Mouse (Mus musculus): ENCODE results near the gene Gpr3. TPM values are rescaled to one million over a fixed set of nuclear protein-coding genes. Genes with fewer than 3 reads are reported as not detected.
A peak's percentile ranks its signal among the peaks of the same experiment; 100 is the strongest.

Gpr3 gene
- polyA plus RNA-seq, 1 experiment from 2014 or later = 0.28 TPM

GRCm38 (mm10) chr4:133182439-133183033 lies 29.8 kb downstream of the Gpr3 start:
- Histone ChIP-seq H3K27me3 (replicated peaks) (no peaks in the 10 kb centered on the region), H3K9ac (peak overlapping the region; percentile 19; the same call in 1 of the 2 replicates), H3K36me3 (peaks cover 77% of the 10 kb centered on the region), H3K4me2 (no peak overlapping the region), H3K4me1 (peaks cover 54% of the 10 kb centered on the region), H3K9me3 (no peaks in the 10 kb centered on the region), H3K27ac (replicated peaks) (peak overlapping the region; percentile 73), H3K4me3 (no peak overlapping the region)
- ATAC-seq (ENCODE audit: extremely low read depth, insufficient number of reproducible peaks, low FRiP score, low TSS enrichment) = no peak
- WGBS = 80% methylated on average over 8 of the region's 8 CpGs

- no peak for ATAC-seq (ENCODE audit: extremely low read depth, insufficient number of reproducible peaks, low FRiP score, low TSS enrichment)
- Histone ChIP-seq H3K9ac (no peak overlapping the region), H3K36me3 (peaks cover 64% of the 10 kb centered on the region), H3K4me3 (no peak overlapping the region), H3K4me1 (peaks cover 65% of the 10 kb centered on the region), H3K4me2 (no peak overlapping the region), H3K27ac (replicated peaks) (no peak overlapping the region), H3K27me3 (replicated peaks) (no peaks in the 10 kb centered on the region), H3K9me3 (no peaks in the 10 kb centered on the region)
- 88% methylated on average over 7 of the region's 7 CpGs for WGBS
Measured at GRCm38 (mm10) chr4:133179258-133179657, 33.1 kb downstream of the Gpr3 start.

GRCm38 (mm10) chr4:133178305-133178704 lies 34.0 kb downstream of the Gpr3 start:
- H3K36me3 ChIP-seq = peaks cover 64% of the 10 kb centered on the region

DNA sequence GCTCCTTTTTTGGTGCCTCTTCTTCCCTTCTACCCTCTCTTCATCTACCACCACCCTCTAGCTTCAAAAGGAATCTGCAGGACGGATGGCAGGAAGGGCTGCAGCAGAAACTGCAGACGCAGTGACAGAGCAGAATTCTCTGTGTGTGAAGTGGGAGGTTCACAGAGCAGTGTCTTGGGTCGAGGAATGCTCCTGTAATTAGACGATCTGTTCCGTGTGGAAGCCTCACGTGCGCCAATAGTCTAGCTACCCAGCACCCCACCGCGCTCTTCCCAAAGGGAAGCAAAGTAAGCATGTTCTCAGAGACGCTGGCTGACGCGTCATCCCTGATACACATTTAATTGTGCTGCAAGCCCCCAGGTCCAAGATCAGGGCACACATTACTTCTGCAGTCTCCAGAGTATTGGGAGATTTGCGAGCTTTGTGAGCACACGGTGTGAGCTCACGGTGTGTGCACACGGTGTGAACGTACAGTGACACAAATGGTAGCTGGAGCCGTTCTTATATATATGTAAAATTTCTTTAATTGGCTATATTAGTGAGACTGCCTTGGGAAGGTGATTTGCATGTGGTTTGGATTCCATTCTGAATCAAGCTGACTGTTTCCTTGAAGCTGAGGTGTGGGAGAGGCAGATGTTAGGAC lies 35.5 kb downstream of the Gpr3 start:
- Histone ChIP-seq H3K27ac (replicated peaks) (peak overlapping the region; percentile 82), H3K4me1 (peaks cover 65% of the 10 kb centered on the region), H3K9me3 (no peaks in the 10 kb centered on the region), H3K27me3 (replicated peaks) (no peaks in the 10 kb centered on the region), H3K4me2 (peak overlapping the region; percentile 39), H3K36me3 (peaks cover 52% of the 10 kb centered on the region), H3K4me3 (no peak overlapping the region), H3K9ac (peak overlapping the region; percentile 50)
- WGBS = 66% methylated on average over 18 of the region's 18 CpGs
- ATAC-seq (ENCODE audit: extremely low read depth, insufficient number of reproducible peaks, low FRiP score, low TSS enrichment) = no peak

More at GRCm38 (mm10) chr4:133178305-133178704, 34.0 kb downstream of the Gpr3 start:
- 74% methylated on average over 5 of the region's 5 CpGs for WGBS
- H3K4me2 ChIP-seq = no peak overlapping the region
- no peak overlapping the region for H3K4me3 ChIP-seq
- no peak overlapping the region for H3K9ac ChIP-seq
- ATAC-seq (ENCODE audit: extremely low read depth, insufficient number of reproducible peaks, low FRiP score, low TSS enrichment) = no peak
- no peak overlapping the region for H3K27ac ChIP-seq (replicated peaks)
- H3K9me3 ChIP-seq = no peaks in the 10 kb centered on the region
- H3K27me3 ChIP-seq (replicated peaks) = no peaks in the 10 kb centered on the region
- H3K4me1 ChIP-seq = peaks cover 64% of the 10 kb centered on the region

DNA sequence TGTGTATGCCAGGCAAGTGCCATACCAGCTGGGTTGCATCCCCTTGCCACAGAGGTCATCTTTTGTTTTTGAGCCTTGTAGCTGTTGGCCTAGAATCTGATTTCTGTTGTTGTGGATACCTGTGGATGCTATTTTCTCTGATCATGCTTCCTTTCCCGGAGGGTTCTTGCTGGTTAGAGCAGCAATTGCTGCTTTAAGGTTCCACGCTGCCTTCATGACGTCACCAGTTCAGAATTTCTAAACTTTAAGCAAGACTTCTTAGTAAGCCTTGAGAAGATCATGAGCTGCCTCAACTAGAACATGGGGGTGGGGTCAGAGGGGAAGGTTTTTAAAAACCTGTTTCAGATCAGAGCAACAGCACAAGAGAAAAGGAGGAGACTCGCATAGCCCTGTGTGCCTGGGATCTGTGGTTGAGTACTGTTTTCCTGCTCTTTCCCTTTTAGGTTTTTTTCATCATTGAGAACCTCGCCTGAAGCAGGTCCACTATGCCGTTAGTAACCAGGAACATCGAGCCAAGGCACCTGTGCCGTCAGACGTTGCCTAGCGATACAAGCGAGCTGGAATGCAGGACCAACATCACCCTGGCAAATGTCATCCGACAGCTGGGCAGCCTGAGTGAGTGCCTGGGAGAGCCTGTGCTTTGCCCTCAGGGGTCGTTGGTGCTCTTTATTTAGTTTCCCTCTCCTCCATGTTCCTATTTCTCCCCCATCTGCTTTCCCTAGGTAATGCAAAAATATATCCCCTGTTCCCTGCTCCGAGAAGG lies 36.2 kb downstream of the Gpr3 start:
- WGBS = 26% methylated on average over 14 of the region's 14 CpGs
- H3K4me3 ChIP-seq = no peak overlapping the region
- peak overlapping the region; percentile 54 for H3K9ac ChIP-seq
- H3K27ac ChIP-seq (replicated peaks) = peak overlapping the region; percentile 82
- H3K27me3 ChIP-seq (replicated peaks) = no peaks in the 10 kb centered on the region
- H3K36me3 ChIP-seq = peaks cover 51% of the 10 kb centered on the region
- H3K4me1 ChIP-seq = peaks cover 70% of the 10 kb centered on the region
- H3K9me3 ChIP-seq = no peaks in the 10 kb centered on the region
- H3K4me2 ChIP-seq = peak overlapping the region; percentile 39
- peak; percentile 45 for ATAC-seq (ENCODE audit: extremely low read depth, insufficient number of reproducible peaks, low FRiP score, low TSS enrichment)

DNA sequence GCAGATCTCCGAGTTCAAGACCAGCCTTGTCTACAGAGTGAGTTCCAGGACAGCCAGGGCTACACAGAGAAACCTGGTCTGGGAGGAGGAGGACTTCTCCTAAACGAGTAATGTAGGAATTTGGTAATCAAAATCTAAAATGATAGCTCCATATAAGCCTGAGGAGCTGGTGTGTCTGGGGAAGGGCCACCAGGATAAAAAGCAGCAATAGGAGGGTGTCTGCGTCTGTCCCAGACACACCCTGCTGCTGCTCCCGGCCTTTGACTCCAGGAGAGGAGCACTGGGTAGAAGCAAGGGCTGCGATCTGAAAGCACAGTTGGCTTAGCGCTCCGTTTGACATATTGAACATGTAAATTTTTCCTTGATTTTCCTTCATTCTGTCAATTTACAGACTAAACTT lies 37.1 kb downstream of the Gpr3 start:
- WGBS = 65% methylated on average over 7 of the region's 7 CpGs
- no peak for ATAC-seq (ENCODE audit: extremely low read depth, insufficient number of reproducible peaks, low FRiP score, low TSS enrichment)

GRCm38 (mm10) chr4:133174361-133174760 lies 38.0 kb downstream of the Gpr3 start:
- Histone ChIP-seq H3K27ac (replicated peaks) (peak overlapping the region; percentile 71), H3K4me2 (peak overlapping the region; percentile 34), H3K36me3 (peaks cover 33% of the 10 kb centered on the region), H3K4me3 (no peak overlapping the region), H3K4me1 (peaks cover 88% of the 10 kb centered on the region), H3K9ac (peak overlapping the region; percentile 6; the same call in 1 of the 2 replicates), H3K9me3 (no peaks in the 10 kb centered on the region), H3K27me3 (replicated peaks) (no peaks in the 10 kb centered on the region)
- no peak for ATAC-seq (ENCODE audit: extremely low read depth, insufficient number of reproducible peaks, low FRiP score, low TSS enrichment)
- WGBS = 25% methylated on average over 4 of the region's 4 CpGs

More for the DNA sequence above, 37.1 kb downstream of the Gpr3 start:
- Histone ChIP-seq H3K4me1 (peaks cover 79% of the 10 kb centered on the region), H3K4me2 (no peak overlapping the region), H3K4me3 (no peak overlapping the region), H3K27ac (replicated peaks) (peak overlapping the region; percentile 82), H3K36me3 (peaks cover 42% of the 10 kb centered on the region), H3K9ac (peak overlapping the region; percentile 54), H3K27me3 (replicated peaks) (no peaks in the 10 kb centered on the region), H3K9me3 (no peaks in the 10 kb centered on the region)

DNA sequence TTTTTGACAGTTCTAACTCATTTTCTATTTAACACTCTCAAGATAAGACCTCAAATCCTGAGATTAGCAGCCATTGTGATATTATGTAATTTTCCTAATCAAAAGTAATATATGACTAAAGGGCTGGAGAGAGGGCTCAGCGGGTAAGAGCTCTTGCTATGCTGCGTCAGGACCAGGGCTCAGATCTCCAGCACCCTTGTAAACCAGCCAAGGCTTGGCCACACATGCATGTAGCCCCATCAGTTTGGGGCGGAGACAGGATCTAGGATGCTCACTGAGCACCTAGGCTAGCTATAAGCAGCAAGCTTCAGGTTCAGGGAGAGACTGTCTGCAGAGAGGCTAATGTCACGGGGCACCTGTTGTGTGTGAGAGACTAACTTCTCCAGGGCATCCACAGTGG lies 39.9 kb downstream of the Gpr3 start:
- Histone ChIP-seq H3K9ac (no peak overlapping the region), H3K9me3 (no peaks in the 10 kb centered on the region), H3K4me3 (no peak overlapping the region), H3K27me3 (replicated peaks) (no peaks in the 10 kb centered on the region), H3K27ac (replicated peaks) (no peak overlapping the region), H3K4me1 (peaks cover 81% of the 10 kb centered on the region), H3K4me2 (no peak overlapping the region), H3K36me3 (peaks cover 16% of the 10 kb centered on the region)
- 91% methylated on average over 4 of the region's 4 CpGs for WGBS
- ATAC-seq (ENCODE audit: extremely low read depth, insufficient number of reproducible peaks, low FRiP score, low TSS enrichment) = no peak

DNA sequence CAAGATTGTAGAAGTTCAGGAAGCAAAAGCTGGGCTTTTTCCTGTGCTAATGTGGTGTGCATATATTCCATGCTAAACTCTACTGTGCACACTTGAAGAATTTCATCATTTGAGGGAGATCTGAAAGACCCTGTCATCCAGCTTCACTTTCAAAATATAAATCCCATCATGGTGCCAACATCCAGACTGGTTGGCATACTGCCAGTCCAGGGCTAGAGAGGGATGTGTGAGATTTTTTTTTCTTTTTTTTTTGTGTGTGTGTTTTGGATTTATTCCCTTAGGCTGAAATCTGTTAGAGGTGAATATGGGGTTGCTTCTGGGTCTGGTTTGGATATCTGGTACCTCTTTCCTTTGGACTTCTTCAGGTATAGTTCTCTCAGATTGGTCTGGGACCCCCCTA lies 41.7 kb downstream of the Gpr3 start:
- H3K4me3 ChIP-seq = no peak overlapping the region
- peak overlapping the region; percentile 70; the same call in 1 of the 2 replicates for H3K27ac ChIP-seq (replicated peaks)
- no peaks in the 10 kb centered on the region for H3K27me3 ChIP-seq (replicated peaks)
- peaks cover 7% of the 10 kb centered on the region for H3K36me3 ChIP-seq
- H3K4me1 ChIP-seq = peaks cover 80% of the 10 kb centered on the region
- no peak overlapping the region for H3K4me2 ChIP-seq
- ATAC-seq (ENCODE audit: extremely low read depth, insufficient number of reproducible peaks, low FRiP score, low TSS enrichment) = no peak
- no peak overlapping the region for H3K9ac ChIP-seq
- H3K9me3 ChIP-seq = no peaks in the 10 kb centered on the region

DNA sequence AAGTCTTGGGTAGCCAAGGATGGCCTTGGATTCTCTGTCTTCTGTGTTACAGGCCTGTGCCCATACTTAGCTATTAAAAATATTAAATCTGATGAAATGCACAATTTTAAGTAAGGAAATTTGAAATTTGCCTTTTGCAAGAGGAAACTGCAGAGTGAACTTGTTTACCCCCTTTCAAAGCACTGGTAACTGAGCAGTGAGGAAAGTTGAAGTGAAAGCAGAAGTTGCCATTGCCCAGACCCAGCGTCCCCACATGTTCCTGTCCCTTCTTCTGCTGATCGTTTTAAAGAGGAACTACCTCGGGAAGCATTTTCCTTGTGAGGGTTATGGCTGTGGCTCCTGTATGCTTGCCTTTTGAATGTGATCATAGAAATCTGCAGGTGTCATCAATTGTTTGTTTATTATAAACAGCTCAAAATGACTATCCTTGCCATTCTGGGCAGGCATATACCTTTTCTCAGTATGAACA lies 42.2 kb downstream of the Gpr3 start:
- peak overlapping the region; percentile 70 for H3K27ac ChIP-seq (replicated peaks)
- H3K27me3 ChIP-seq (replicated peaks) = no peaks in the 10 kb centered on the region
- H3K36me3 ChIP-seq = peaks cover 10% of the 10 kb centered on the region
- H3K9me3 ChIP-seq = no peaks in the 10 kb centered on the region
- no peak overlapping the region for H3K9ac ChIP-seq
- H3K4me2 ChIP-seq = 0 out of 2 replicates have a peak overlapping the region, but pooled peaks have one; percentile 3
- H3K4me1 ChIP-seq = peaks cover 75% of the 10 kb centered on the region
- WGBS = 63% methylated on average over 3 of the region's 3 CpGs
- ATAC-seq (ENCODE audit: extremely low read depth, insufficient number of reproducible peaks, low FRiP score, low TSS enrichment) = no peak
- no peak overlapping the region for H3K4me3 ChIP-seq
